Mouse (Mus musculus): ENCODE measurements around the gene Nicn1.

DNA sequence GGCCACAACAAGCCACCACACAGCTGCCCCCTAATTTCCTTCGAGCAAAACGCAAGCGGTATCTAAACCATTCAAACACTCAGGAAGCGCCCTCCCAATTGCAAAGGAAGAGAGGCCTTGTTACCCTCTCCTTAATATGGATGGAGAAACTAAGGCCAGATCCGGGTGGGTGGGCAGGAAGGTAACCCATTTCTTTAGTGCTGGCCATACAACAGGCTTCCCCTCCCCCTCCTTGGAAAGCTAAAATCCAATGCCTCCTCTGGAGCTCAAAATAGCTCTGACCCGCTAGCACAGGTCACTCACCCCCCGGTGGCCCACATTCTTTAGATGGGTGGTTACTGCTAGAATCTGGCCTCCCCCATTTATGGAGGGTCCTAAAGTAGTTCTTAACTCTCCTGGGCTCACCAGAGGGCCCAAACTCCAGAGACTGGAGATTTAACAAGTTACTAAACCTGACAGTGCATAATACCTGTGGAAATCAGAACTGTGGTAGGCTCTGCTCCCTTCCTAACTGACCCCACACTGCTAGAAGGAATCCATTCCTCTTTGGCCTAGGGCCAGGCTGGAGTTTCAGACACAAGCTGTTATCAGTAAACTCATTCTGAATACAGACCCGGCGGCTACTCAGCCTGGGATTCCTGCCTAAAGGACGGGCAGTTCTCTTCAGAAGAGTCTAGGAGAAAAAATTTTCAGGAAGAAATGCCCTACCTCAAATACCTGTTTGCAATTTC is 25.9 kb upstream of the Nicn1 start:
- TF ChIP-seq POLR2A (IDR thresholded peaks at IDR 0.05; ENCODE audit: control insufficient read depth, low read depth, low read length) (no peak), CTCF (IDR thresholded peaks at IDR 0.05; ENCODE audit: control insufficient read depth, insufficient read depth, insufficient replicate concordance, low read depth, low read length) (no peak)
